39 mouse cellular contexts compared by ENCODE assay signal in genomic region chr5:73432805-73433204, GRCm38 (mm10). TPM values are rescaled to one million over a fixed set of nuclear protein-coding genes. Genes with fewer than 3 reads are reported as not detected.
"Had no signal": no experiment of that assay in that cellular context is flagged by ENCODE, and none has a peak within 500 bp of the region (broad histone marks: within the 10 kb centered on the region; RNA-seq: fewer than 3 reads in every experiment).

No protein-coding gene starts in this region.

- H3K36me3 ChIP-seq: limb, embryonic 10.5 days; limb, embryonic 12.5 days; limb, embryonic 13.5 days; limb, embryonic 15.5 days; liver, embryonic 12.5 days; liver, embryonic 13.5 days; liver, embryonic 15.5 days; lung, embryonic 15.5 days; midbrain, embryonic 10.5 days; midbrain, embryonic 12.5 days; midbrain, embryonic 13.5 days; midbrain, embryonic 15.5 days had no signal

- ATAC-seq: liver, embryonic 12.5 days; liver, postnatal 0 days; lung, postnatal 0 days; midbrain, embryonic 13.5 days; midbrain, embryonic 15.5 days; midbrain, embryonic 16.5 days had no signal

- H3K27me3 ChIP-seq: limb, embryonic 12.5 days; limb, embryonic 15.5 days; liver, embryonic 12.5 days; liver, embryonic 13.5 days; liver, embryonic 15.5 days; midbrain, embryonic 12.5 days; midbrain, embryonic 13.5 days; midbrain, embryonic 15.5 days had no signal

- H3K9me3 ChIP-seq: limb, embryonic 10.5 days; limb, embryonic 12.5 days; limb, embryonic 13.5 days; limb, embryonic 15.5 days; liver, embryonic 12.5 days; liver, embryonic 13.5 days; liver, embryonic 15.5 days; lung, embryonic 15.5 days; megakaryocyte, embryonic 14.5 days; midbrain, embryonic 10.5 days; midbrain, embryonic 12.5 days; midbrain, embryonic 13.5 days; midbrain, embryonic 15.5 days had no signal

- H3K9ac ChIP-seq: limb, embryonic 12.5 days; limb, embryonic 13.5 days; limb, embryonic 15.5 days; liver, embryonic 12.5 days; liver, embryonic 13.5 days; liver, embryonic 14.5 days; liver, embryonic 15.5 days; liver, postnatal 0 days; lung, embryonic 14.5 days; lung, embryonic 15.5 days; midbrain, embryonic 12.5 days; midbrain, embryonic 13.5 days; midbrain, embryonic 15.5 days had no signal

- DNase-seq: left cerebral cortex, postnatal 4 days; liver; liver, embryonic 13.5 days; liver, postnatal 0 days; lung, adult 18-20 months; lung, adult 2 months; lung, embryonic 14.5 days; lung, postnatal 10 days; lung, postnatal 14 days; lung, postnatal 36 days; lung, postnatal 4 days; midbrain, embryonic 14.5 days had no signal

- H3K4me3 ChIP-seq: limb, embryonic 10.5 days; limb, embryonic 12.5 days; limb, embryonic 13.5 days; limb, embryonic 15.5 days; liver, embryonic 12.5 days; liver, embryonic 13.5 days; liver, embryonic 15.5 days; lung, embryonic 15.5 days; megakaryocyte, embryonic 14.5 days; midbrain, embryonic 10.5 days; midbrain, embryonic 12.5 days; midbrain, embryonic 13.5 days; midbrain, embryonic 15.5 days; myocyte had no signal

- H3K27ac ChIP-seq: limb, embryonic 10.5 days; limb, embryonic 12.5 days; limb, embryonic 13.5 days; limb, embryonic 15.5 days; liver, embryonic 12.5 days; liver, embryonic 13.5 days; liver, embryonic 14.5 days; liver, embryonic 15.5 days; lung, embryonic 15.5 days; macrophage; midbrain, embryonic 10.5 days; midbrain, embryonic 12.5 days; midbrain, embryonic 13.5 days; midbrain, embryonic 15.5 days had no signal

- H3K4me1 ChIP-seq: limb, embryonic 10.5 days; limb, embryonic 12.5 days; limb, embryonic 13.5 days; limb, embryonic 15.5 days; liver, embryonic 12.5 days; liver, embryonic 13.5 days; liver, embryonic 15.5 days; lung, embryonic 15.5 days; midbrain, embryonic 12.5 days; midbrain, embryonic 13.5 days had no signal

RNA-seq across cellular contexts. Expression of gene Cwh43, which starts 26.9 kb away (rescaled TPM):
- total RNA-seq: liver, adult 2 months; megakaryocyte progenitor cell, adult 5-6 weeks; megakaryocyte, adult 5-6 weeks; megakaryocyte-erythroid progenitor cell, adult 5-6 weeks; monocyte, adult 5-6 weeks had no signal
- polyA plus RNA-seq: limb, embryonic 10.5 days; limb, embryonic 11.5 days; limb, embryonic 12.5 days; limb, embryonic 13.5 days; liver, adult 2 months; liver, embryonic 11.5 days; liver, embryonic 12.5 days; liver, embryonic 13.5 days; liver, embryonic 14.5 days; liver, embryonic 15.5 days; liver, embryonic 16.5 days; liver, postnatal 0 days; lung, embryonic 14.5 days; lung, embryonic 15.5 days; lung, postnatal 0 days; macrophage; midbrain, embryonic 10.5 days; midbrain, embryonic 11.5 days; midbrain, embryonic 13.5 days; neural tube, embryonic 11.5 days had no signal
